Mouse (Mus musculus): ENCODE measurements at regions not wholly inside any gene's neighbourhood (a gene's known extent, or its start where the extent isn't known, plus 50 kb on each side); places are given as distances from the start of the nearest gene placed in this dataset.
A peak's percentile ranks its signal among the peaks of the same experiment; 100 is the strongest.
"Not testable (repeated sequence)": the region's sequence is repeated elsewhere in the genome, so short reads cannot be mapped to it uniquely, and the experiment has no call there.

- peak; percentile 20 for DNase-seq (ENCODE audit: low spot score)
These were observed 1509.9 kb upstream of the Pcdh7 start for GRCm38 (mm10) chr5:56207877-56208276.

DNA sequence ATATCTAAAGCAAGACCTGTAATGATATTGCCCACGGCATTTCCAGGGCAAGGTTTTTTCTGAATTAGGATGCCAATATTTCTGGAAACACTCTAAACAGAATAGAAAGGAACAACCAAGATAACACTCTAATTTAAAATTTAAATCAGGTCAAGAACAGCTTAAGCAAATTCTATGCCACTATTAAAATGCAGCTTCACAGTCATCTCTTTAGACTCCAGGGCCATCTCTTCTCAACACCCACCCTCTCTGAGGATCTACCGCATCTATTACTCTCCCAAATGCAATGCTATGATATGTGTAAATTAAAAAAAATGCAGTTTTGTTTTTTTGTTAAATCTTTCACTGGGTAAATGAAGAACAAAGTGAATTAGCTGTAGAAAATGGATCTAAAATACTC, 1501.9 kb upstream of the Pcdh7 start:
- no peak for DNase-seq (ENCODE audit: low spot score)

DNA sequence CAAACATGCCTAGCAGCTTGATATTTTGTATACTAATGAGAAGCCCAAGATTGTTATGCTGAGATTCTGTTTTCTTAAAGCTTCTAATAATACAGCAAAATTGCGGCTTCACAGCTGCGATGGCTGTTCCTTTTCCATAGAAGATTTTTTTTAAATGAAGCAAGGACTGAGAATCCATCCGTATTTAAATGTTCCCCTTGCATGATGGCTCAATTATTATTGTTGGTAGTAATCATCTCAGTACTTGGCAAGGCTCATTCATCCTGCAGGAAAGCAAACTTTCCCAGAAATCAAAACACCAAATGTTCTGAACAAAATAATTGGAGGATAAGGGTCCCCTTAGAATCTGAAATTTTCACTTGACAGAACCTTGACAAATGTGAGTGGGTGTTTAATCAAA, 1451.6 kb upstream of the Pcdh7 start:
- DNase-seq (ENCODE audit: low spot score): peak; percentile 29

- DNase-seq (ENCODE audit: low spot score): not testable (repeated sequence)
These were observed 1426.1 kb upstream of the Pcdh7 start for GRCm38 (mm10) chr5:56291666-56292065.

Measured in layer of hippocampus, adult 9-10 months (tissue).